Mouse (Mus musculus): ENCODE data around the gene Lsp1. TPM values are rescaled to one million over a fixed set of nuclear protein-coding genes. Genes with fewer than 3 reads are reported as not detected.

Lsp1 gene
- polyA plus RNA-seq, 1 experiment, result 159 TPM

DNA sequence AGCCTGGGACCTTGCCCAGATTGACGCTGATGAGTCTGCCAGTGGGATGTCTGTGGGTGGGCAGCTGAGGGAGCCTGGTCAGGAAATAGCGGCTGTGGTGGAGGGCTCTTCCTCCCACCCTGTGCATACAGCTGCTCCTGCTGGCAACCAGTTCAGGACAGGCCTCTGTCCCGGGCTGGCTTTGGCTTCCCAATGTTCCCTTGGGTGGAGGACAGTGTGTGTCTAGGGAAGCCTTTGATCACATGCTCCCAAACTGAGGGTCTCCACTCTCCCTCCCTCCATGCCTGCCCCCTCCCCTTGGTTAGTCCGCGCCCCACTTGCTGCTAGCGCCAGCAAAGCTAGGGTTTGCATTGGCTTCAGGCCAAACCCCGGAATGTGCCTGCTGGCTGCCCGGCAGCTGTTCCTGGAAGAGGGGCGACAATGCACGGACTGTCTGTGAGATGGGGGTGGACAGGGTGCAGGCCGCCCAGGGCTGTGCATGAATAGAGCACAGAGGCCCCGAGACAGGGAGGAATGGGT, 30.4 kb upstream of the Lsp1 start:
- TF ChIP-seq CTCF (IDR thresholded peaks at IDR 0.05; ENCODE audit: borderline replicate concordance, insufficient read depth, low read length), result no peak
- TF ChIP-seq POLR2A (IDR thresholded peaks at IDR 0.05; ENCODE audit: low read depth, low read length), result no peak
- Histone ChIP-seq H3K27ac (ENCODE audit: insufficient read depth, low read length) (peak overlapping the region; percentile 4; the same call in 1 of the 2 replicates), H3K4me1 (ENCODE audit: control insufficient read depth, insufficient read depth, low read length) (peaks cover 10% of the 10 kb centered on the region), H3K4me3 (ENCODE audit: insufficient read depth, low read length) (no peak overlapping the region)

GRCm38 (mm10) chr7:142431106-142431505, 29.5 kb upstream of the Lsp1 start:
- Histone ChIP-seq H3K4me3 (ENCODE audit: insufficient read depth, low read length) (no peak overlapping the region), H3K4me1 (ENCODE audit: control insufficient read depth, insufficient read depth, low read length) (peaks cover 10% of the 10 kb centered on the region), H3K27ac (ENCODE audit: insufficient read depth, low read length) (no peak overlapping the region)
- TF ChIP-seq CTCF (IDR thresholded peaks at IDR 0.05; ENCODE audit: borderline replicate concordance, insufficient read depth, low read length), result no peak
- no peak for TF ChIP-seq POLR2A (IDR thresholded peaks at IDR 0.05; ENCODE audit: low read depth, low read length)

- H3K4me3 ChIP-seq (ENCODE audit: insufficient read depth, low read length), result no peak overlapping the region
- no peak overlapping the region for H3K27ac ChIP-seq (ENCODE audit: insufficient read depth, low read length)
- peaks cover 10% of the 10 kb centered on the region for H3K4me1 ChIP-seq (ENCODE audit: control insufficient read depth, insufficient read depth, low read length)
- TF ChIP-seq CTCF (IDR thresholded peaks at IDR 0.05; ENCODE audit: borderline replicate concordance, insufficient read depth, low read length), result no peak
These were observed 27.0 kb upstream of the Lsp1 start for GRCm38 (mm10) chr7:142433623-142434022.

GRCm38 (mm10) chr7:142434137-142434865, 26.3 kb upstream of the Lsp1 start, which contains the start of gene Syt8:
Syt8 (plus strand) TSS chr7:142434850.
- peak within 1 kb of the TSS; percentile 2; the same call in 1 of the 2 replicates for H3K27ac ChIP-seq (ENCODE audit: insufficient read depth, low read length)
- TF ChIP-seq CTCF (IDR thresholded peaks at IDR 0.05; ENCODE audit: borderline replicate concordance, insufficient read depth, low read length), result no peak
- no peak for TF ChIP-seq POLR2A (IDR thresholded peaks at IDR 0.05; ENCODE audit: low read depth, low read length)
- H3K4me1 ChIP-seq (ENCODE audit: control insufficient read depth, insufficient read depth, low read length), result peaks cover 10% of the 10 kb centered on the region
- H3K4me3 ChIP-seq (ENCODE audit: insufficient read depth, low read length), result no peak within 1 kb of the TSS

- TF ChIP-seq POLR2A (IDR thresholded peaks at IDR 0.05; ENCODE audit: low read depth, low read length) (no peak), CTCF (IDR thresholded peaks at IDR 0.05; ENCODE audit: borderline replicate concordance, insufficient read depth, low read length) (peak; percentile 37; the same call in 1 of the 2 replicates)
- peaks cover 10% of the 10 kb centered on the region; the same call in 1 of the 2 replicates for H3K4me1 ChIP-seq (ENCODE audit: control insufficient read depth, insufficient read depth, low read length)
- H3K4me3 ChIP-seq (ENCODE audit: insufficient read depth, low read length), result no peak overlapping the region
- peak overlapping the region; percentile 2; the same call in 1 of the 2 replicates for H3K27ac ChIP-seq (ENCODE audit: insufficient read depth, low read length)
These were observed 25.1 kb upstream of the Lsp1 start for GRCm38 (mm10) chr7:142435524-142435923.

GRCm38 (mm10) chr7:142437324-142437723, 23.3 kb upstream of the Lsp1 start:
- TF ChIP-seq CTCF (IDR thresholded peaks at IDR 0.05; ENCODE audit: borderline replicate concordance, insufficient read depth, low read length) (peak; percentile 22; the same call in 1 of the 2 replicates), POLR2A (IDR thresholded peaks at IDR 0.05; ENCODE audit: low read depth, low read length) (no peak)
- no peak overlapping the region for H3K4me3 ChIP-seq (ENCODE audit: insufficient read depth, low read length)
- 0 out of 2 replicates have a peak, but pooled peaks cover 4% of the 10 kb centered on the region for H3K4me1 ChIP-seq (ENCODE audit: control insufficient read depth, insufficient read depth, low read length)
- H3K27ac ChIP-seq (ENCODE audit: insufficient read depth, low read length), result no peak overlapping the region

DNA sequence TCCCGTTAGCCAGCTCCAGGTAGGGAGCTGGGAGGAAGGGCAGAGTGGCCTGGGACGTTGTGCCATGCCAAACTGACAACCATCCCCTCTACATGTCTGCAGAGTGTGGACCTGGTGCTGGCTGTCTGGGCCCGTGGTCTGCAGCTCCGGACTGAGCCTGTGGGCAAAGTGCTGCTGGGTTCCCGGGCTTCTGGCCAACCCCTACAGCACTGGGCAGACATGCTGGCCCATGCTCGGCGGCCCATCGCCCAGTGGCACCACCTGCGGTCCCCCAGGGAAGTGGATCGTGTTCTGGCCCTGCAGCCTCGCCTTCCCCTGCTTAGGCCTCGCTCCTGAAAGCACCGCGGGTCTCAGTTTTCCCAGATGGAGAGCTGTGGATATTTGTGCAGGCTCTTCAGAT, 20.6 kb upstream of the Lsp1 start:
- Histone ChIP-seq H3K27ac (ENCODE audit: insufficient read depth, low read length) (no peak overlapping the region; the same call in 1 of the 2 replicates), H3K4me1 (ENCODE audit: control insufficient read depth, insufficient read depth, low read length) (0 out of 2 replicates have a peak, but pooled peaks cover 2% of the 10 kb centered on the region), H3K4me3 (ENCODE audit: insufficient read depth, low read length) (no peak overlapping the region)
- TF ChIP-seq CTCF (IDR thresholded peaks at IDR 0.05; ENCODE audit: borderline replicate concordance, insufficient read depth, low read length) (no peak), POLR2A (IDR thresholded peaks at IDR 0.05; ENCODE audit: low read depth, low read length) (no peak)

DNA sequence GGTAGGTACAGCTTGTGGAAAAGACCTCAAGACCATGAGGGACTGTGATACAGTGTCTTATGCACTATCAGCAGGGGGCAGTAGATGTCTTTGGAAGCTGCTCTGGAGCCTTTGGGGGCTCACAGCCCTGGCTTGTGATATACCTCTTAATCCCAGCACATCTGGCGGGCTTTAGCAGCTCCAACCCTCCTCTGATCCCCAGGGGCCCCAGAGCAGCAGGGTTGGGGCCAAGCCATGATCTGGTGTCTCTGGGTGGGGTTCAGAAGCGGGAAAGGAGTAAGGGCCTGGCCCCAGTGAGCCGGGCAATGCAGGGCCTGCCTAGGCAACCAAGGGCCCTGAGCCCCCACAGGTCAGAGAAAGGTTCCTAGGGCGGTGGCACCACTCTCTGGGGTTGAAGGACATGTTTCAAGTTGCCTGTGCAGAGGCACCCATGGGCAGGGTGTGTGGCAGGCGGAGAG, 19.9 kb upstream of the Lsp1 start:
- Histone ChIP-seq H3K4me1 (ENCODE audit: control insufficient read depth, insufficient read depth, low read length) (0 out of 2 replicates have a peak, but pooled peaks cover 2% of the 10 kb centered on the region), H3K4me3 (ENCODE audit: insufficient read depth, low read length) (no peak overlapping the region), H3K27ac (ENCODE audit: insufficient read depth, low read length) (peak overlapping the region; percentile 8; the same call in 1 of the 2 replicates)
- TF ChIP-seq CTCF (IDR thresholded peaks at IDR 0.05; ENCODE audit: borderline replicate concordance, insufficient read depth, low read length) (0 out of 2 replicates have a peak, but pooled peaks have one; percentile 19), POLR2A (IDR thresholded peaks at IDR 0.05; ENCODE audit: low read depth, low read length) (no peak)

- Histone ChIP-seq H3K4me1 (ENCODE audit: control insufficient read depth, insufficient read depth, low read length) (0 out of 2 replicates have a peak, but pooled peaks cover 2% of the 10 kb centered on the region), H3K27ac (ENCODE audit: insufficient read depth, low read length) (no peak within 1 kb of the TSS), H3K4me3 (ENCODE audit: insufficient read depth, low read length) (no peak within 1 kb of the TSS)
- TF ChIP-seq POLR2A (IDR thresholded peaks at IDR 0.05; ENCODE audit: low read depth, low read length), result no peak
- TF ChIP-seq CTCF (IDR thresholded peaks at IDR 0.05; ENCODE audit: borderline replicate concordance, insufficient read depth, low read length), result no peak
These were observed 19.0 kb upstream of the Lsp1 start, which contains the start of gene Tnni2 for GRCm38 (mm10) chr7:142441585-142441984. Tnni2 (plus strand) TSS chr7:142441808.

Measured in embryonic fibroblast, embryonic 13.5 days (primary cell).